Mouse (Mus musculus): ENCODE measurements around the gene Trmt61a. TPM values are rescaled to one million over a fixed set of nuclear protein-coding genes. Genes with fewer than 3 reads are reported as not detected.

The Trmt61a gene
- polyA plus RNA-seq, 1 experiment from 2014 or later, result 5.5 TPM

DNA sequence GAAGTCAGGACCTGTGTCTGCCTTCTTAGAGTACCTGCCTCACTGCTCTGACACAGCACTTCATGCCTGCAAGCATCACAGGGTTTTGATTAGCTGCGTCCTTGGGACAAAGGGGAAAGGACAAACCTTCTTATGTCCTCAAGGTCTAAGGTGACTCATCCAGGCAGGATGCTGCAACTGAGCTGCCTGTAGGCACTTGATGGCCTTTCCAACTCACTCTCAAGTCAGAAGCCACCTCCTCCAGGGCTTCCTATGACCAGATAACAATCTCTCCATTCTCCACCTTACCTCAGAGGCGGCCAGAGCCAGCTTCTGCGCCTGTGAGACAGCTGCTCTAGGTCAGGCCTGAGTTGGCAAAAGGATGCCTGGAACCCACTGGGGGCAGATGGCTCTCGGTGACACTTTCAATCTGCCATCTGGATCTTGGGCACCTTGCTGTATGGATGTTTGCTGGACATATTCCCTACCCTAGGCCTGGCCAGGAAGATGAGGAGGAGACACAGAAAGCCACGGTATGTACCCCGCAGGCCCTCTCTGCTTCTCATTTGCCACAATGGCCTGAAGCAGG lies 20.5 kb downstream of the Trmt61a start:
- WGBS, result 74% methylated on average over 6 of the region's 6 CpGs

GRCm38 (mm10) chr12:111699542-111699941 lies 21.6 kb downstream of the Trmt61a start:
- Histone ChIP-seq H3K27ac (replicated peaks in 1 of 2; ENCODE audit: control insufficient read depth in 1 of 2, insufficient read depth in 1 of 2, low read depth in 2 of 2, low read length in 2 of 2) (no peak overlapping the region), H3K9me3 (ENCODE audit: control insufficient read depth, low read length) (no peaks in the 10 kb centered on the region), H3K36me3 (ENCODE audit: control insufficient read depth, insufficient read depth, low read length) (no peaks in the 10 kb centered on the region), H3K9ac (ENCODE audit: low read length) (no peak overlapping the region), H3K27me3 (ENCODE audit: control insufficient read depth, insufficient read depth, low read length) (no peaks in the 10 kb centered on the region), H3K4me1 (ENCODE audit: control insufficient read depth in 2 of 2, insufficient read depth in 2 of 2, low read length in 2 of 2) (peaks cover 9 to 10% of the 10 kb centered on the region in 2 experiments; a peak in 3 of 4 replicates), H3K4me3 (ENCODE audit: control insufficient read depth in 1 of 2, insufficient read depth in 1 of 2, low read depth in 1 of 2, low read length in 2 of 2) (no peak overlapping the region), H3K4me2 (ENCODE audit: low read length) (no peak overlapping the region)
- 81% methylated on average over 4 of the region's 4 CpGs for WGBS
- no peak for ATAC-seq (ENCODE audit: insufficient number of reproducible peaks, insufficient read depth, low FRiP score, low read depth)

More for the DNA sequence above, 20.5 kb downstream of the Trmt61a start:
- H3K9me3 ChIP-seq (ENCODE audit: control insufficient read depth, low read length), result no peaks in the 10 kb centered on the region
- no peak overlapping the region for H3K27ac ChIP-seq (replicated peaks in 1 of 2; ENCODE audit: control insufficient read depth in 1 of 2, insufficient read depth in 1 of 2, low read depth in 2 of 2, low read length in 2 of 2)
- no peak overlapping the region for H3K4me2 ChIP-seq (ENCODE audit: low read length)
- H3K27me3 ChIP-seq (ENCODE audit: control insufficient read depth, insufficient read depth, low read length), result no peaks in the 10 kb centered on the region
- no peak overlapping the region for H3K9ac ChIP-seq (ENCODE audit: low read length)
- H3K4me1 ChIP-seq (ENCODE audit: control insufficient read depth in 2 of 2, insufficient read depth in 2 of 2, low read length in 2 of 2), result peaks cover 17 to 18% of the 10 kb centered on the region in 2 experiments
- H3K4me3 ChIP-seq (ENCODE audit: control insufficient read depth in 1 of 2, insufficient read depth in 1 of 2, low read depth in 1 of 2, low read length in 2 of 2), result no peak overlapping the region
- no peaks in the 10 kb centered on the region for H3K36me3 ChIP-seq (ENCODE audit: control insufficient read depth, insufficient read depth, low read length)
- ATAC-seq (ENCODE audit: insufficient number of reproducible peaks, insufficient read depth, low FRiP score, low read depth), result no peak

DNA sequence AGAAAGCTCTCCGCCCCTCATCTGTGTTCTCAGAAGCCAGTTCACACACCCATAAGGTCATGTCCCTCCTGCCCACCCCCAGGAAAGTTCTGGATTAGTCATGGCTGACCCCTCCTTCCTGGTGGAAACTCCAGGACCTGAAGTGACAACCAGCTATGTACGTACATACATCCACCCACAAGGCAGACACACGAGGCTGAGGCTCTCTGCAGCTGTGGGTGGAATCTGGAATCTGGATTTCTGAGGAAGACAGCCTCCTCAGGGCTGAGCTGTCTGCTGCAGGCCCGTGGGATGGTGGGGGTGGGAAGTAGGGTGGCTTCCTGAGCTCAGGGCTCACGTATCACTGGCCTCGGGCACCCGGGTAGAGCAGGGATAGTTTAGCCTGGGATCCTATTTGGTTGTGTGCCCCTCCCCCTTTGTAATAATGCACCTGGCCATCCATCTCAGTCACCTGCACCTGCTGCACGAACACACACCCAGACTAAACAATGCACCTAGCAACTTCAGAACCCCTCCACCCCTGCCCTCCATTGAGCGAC lies 23.1 kb downstream of the Trmt61a start:
- Histone ChIP-seq H3K36me3 (ENCODE audit: control insufficient read depth, insufficient read depth, low read length) (no peaks in the 10 kb centered on the region), H3K4me1 (ENCODE audit: control insufficient read depth in 2 of 2, insufficient read depth in 2 of 2, low read length in 2 of 2) (peaks cover 13 to 18% of the 10 kb centered on the region in 2 experiments), H3K9ac (ENCODE audit: low read length) (no peak overlapping the region), H3K27ac (replicated peaks in 1 of 2; ENCODE audit: control insufficient read depth in 1 of 2, insufficient read depth in 1 of 2, low read depth in 2 of 2, low read length in 2 of 2) (no peak overlapping the region), H3K27me3 (ENCODE audit: control insufficient read depth, insufficient read depth, low read length) (no peaks in the 10 kb centered on the region), H3K4me2 (ENCODE audit: low read length) (no peak overlapping the region), H3K9me3 (ENCODE audit: control insufficient read depth, low read length) (no peaks in the 10 kb centered on the region), H3K4me3 (ENCODE audit: control insufficient read depth in 1 of 2, insufficient read depth in 1 of 2, low read depth in 1 of 2, low read length in 2 of 2) (no peak overlapping the region)
- WGBS, result 58% methylated on average over 9 of the region's 9 CpGs
- ATAC-seq (ENCODE audit: insufficient number of reproducible peaks, insufficient read depth, low FRiP score, low read depth), result no peak

DNA sequence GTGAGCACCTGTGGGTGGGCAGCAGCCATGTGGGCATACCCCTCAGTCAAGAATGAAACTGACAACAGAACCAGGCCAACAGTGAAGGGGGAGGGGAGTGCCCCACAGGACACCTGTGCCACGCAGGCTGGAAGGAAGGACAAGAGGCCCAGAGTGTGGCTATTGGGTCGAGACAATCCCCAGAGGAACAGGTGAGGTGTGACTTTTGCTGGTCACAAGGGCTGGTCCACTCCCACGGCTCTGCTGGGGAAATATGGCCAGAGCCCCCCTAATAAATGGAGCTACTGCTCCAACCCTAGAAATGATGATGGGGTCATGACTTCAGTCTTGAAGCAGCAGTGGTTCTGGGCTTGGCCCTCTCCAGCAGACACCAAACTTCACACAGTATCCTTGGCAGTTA lies 25.4 kb downstream of the Trmt61a start:
- H3K36me3 ChIP-seq (ENCODE audit: control insufficient read depth, insufficient read depth, low read length), result peaks cover 9% of the 10 kb centered on the region; the same call in 1 of the 2 replicates
- no peak overlapping the region for H3K4me2 ChIP-seq (ENCODE audit: low read length)
- H3K27ac ChIP-seq (replicated peaks in 1 of 2; ENCODE audit: control insufficient read depth in 1 of 2, insufficient read depth in 1 of 2, low read depth in 2 of 2, low read length in 2 of 2), result no peak overlapping the region
- WGBS, result 70% methylated on average over 3 of the region's 3 CpGs
- H3K9ac ChIP-seq (ENCODE audit: low read length), result no peak overlapping the region
- ATAC-seq (ENCODE audit: insufficient number of reproducible peaks, insufficient read depth, low FRiP score, low read depth), result no peak
- H3K4me1 ChIP-seq (ENCODE audit: control insufficient read depth in 2 of 2, insufficient read depth in 2 of 2, low read length in 2 of 2), result peaks cover 18 to 28% of the 10 kb centered on the region in 2 experiments
- H3K9me3 ChIP-seq (ENCODE audit: control insufficient read depth, low read length), result no peaks in the 10 kb centered on the region
- H3K4me3 ChIP-seq (ENCODE audit: control insufficient read depth in 1 of 2, insufficient read depth in 1 of 2, low read depth in 1 of 2, low read length in 2 of 2), result no peak overlapping the region
- no peaks in the 10 kb centered on the region for H3K27me3 ChIP-seq (ENCODE audit: control insufficient read depth, insufficient read depth, low read length)

- no peaks in the 10 kb centered on the region for H3K9me3 ChIP-seq (ENCODE audit: control insufficient read depth, low read length)
- ATAC-seq (ENCODE audit: insufficient number of reproducible peaks, insufficient read depth, low FRiP score, low read depth), result peak; percentile 61
- peak overlapping the region; percentile 60 to 68 for H3K27ac ChIP-seq (replicated peaks in 1 of 2; ENCODE audit: control insufficient read depth in 1 of 2, insufficient read depth in 1 of 2, low read depth in 2 of 2, low read length in 2 of 2)
- H3K4me3 ChIP-seq (ENCODE audit: control insufficient read depth in 1 of 2, insufficient read depth in 1 of 2, low read depth in 1 of 2, low read length in 2 of 2), result no peak overlapping the region
- peaks cover 18 to 29% of the 10 kb centered on the region in 2 experiments for H3K4me1 ChIP-seq (ENCODE audit: control insufficient read depth in 2 of 2, insufficient read depth in 2 of 2, low read length in 2 of 2)
- peaks cover 20% of the 10 kb centered on the region for H3K36me3 ChIP-seq (ENCODE audit: control insufficient read depth, insufficient read depth, low read length)
- H3K9ac ChIP-seq (ENCODE audit: low read length), result peak overlapping the region; percentile 18; the same call in 1 of the 2 replicates
- peak overlapping the region; percentile 13; the same call in 1 of the 2 replicates for H3K4me2 ChIP-seq (ENCODE audit: low read length)
- H3K27me3 ChIP-seq (ENCODE audit: control insufficient read depth, insufficient read depth, low read length), result no peaks in the 10 kb centered on the region
- 33% methylated on average over 9 of the region's 9 CpGs for WGBS
Measured at GRCm38 (mm10) chr12:111704609-111705008, 26.7 kb downstream of the Trmt61a start.

DNA sequence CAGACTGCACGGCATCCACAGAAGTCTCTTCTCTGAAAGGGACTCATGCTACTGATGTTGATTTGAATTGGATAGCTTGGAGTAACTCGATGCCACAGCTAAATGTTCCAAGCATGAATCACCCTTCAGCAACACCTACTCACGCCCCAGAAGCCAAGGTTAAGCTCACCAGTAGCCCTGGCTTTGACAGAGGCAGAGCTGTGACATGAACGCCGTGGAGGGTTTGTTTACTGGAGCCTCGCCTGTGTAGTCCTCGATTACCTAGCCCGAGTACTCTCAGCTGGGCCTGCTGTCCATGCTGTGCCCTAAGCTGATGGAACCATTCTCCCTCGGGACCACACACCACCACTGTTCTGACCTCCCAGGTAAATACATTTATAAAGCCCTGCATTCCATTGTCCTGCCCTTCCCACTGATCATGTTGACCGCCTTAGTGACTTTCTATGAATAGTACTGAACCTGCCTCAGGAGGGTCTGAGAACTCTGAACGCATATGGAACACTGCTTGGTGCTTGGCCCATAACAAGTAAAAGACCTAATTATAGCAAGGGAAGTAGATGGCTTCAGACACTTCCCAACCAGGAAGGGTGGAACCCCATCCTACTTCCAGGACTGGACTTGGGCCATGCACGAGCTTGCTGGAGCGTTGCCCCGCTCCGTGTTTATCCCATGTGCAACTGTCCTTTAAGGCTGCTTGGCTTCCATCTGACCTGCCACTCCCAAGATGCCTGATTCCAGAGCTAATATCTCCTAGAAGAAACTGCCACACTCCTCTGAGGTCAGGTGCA lies 27.5 kb downstream of the Trmt61a start:
- peak; percentile 60; the same call in 1 of the 2 replicates for ATAC-seq (ENCODE audit: insufficient number of reproducible peaks, insufficient read depth, low FRiP score, low read depth)

DNA sequence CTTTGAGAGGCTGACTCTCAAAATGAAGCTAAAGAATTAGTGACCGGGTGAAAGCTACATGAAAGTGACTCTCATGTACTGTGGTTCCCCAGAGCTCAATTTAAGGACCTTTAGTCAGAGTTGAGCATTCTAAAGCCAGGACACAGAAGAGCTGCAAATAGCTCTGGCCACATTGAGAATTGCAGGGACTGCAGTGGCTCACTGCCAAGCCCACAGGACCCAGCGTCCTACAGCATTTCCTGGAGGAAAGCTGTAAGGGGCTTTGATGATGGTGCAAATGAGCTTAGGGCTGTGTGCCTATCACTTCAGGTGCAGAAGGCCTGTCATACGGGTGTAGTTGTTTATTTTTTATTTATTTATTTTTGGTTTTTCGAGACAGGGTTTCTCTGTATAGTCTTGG lies 30.3 kb downstream of the Trmt61a start:
- no peaks in the 10 kb centered on the region for H3K27me3 ChIP-seq (ENCODE audit: control insufficient read depth, insufficient read depth, low read length)
- H3K4me2 ChIP-seq (ENCODE audit: low read length), result no peak overlapping the region
- peak overlapping the region in 1 of 2 experiments; percentile 59; a peak in 1 of 4 replicates for H3K27ac ChIP-seq (replicated peaks in 1 of 2; ENCODE audit: control insufficient read depth in 1 of 2, insufficient read depth in 1 of 2, low read depth in 2 of 2, low read length in 2 of 2)
- 57% methylated on average over 4 of the region's 4 CpGs for WGBS
- peaks cover 38% of the 10 kb centered on the region for H3K36me3 ChIP-seq (ENCODE audit: control insufficient read depth, insufficient read depth, low read length)
- peaks cover 24 to 48% of the 10 kb centered on the region in 2 experiments for H3K4me1 ChIP-seq (ENCODE audit: control insufficient read depth in 2 of 2, insufficient read depth in 2 of 2, low read length in 2 of 2)
- no peak overlapping the region for H3K4me3 ChIP-seq (ENCODE audit: control insufficient read depth in 1 of 2, insufficient read depth in 1 of 2, low read depth in 1 of 2, low read length in 2 of 2)
- H3K9me3 ChIP-seq (ENCODE audit: control insufficient read depth, low read length), result no peaks in the 10 kb centered on the region
- ATAC-seq (ENCODE audit: insufficient number of reproducible peaks, insufficient read depth, low FRiP score, low read depth), result no peak
- H3K9ac ChIP-seq (ENCODE audit: low read length), result peak overlapping the region; percentile 11; the same call in 1 of the 2 replicates

More for the DNA sequence above, 27.5 kb downstream of the Trmt61a start:
- Histone ChIP-seq H3K36me3 (ENCODE audit: control insufficient read depth, insufficient read depth, low read length) (peaks cover 28% of the 10 kb centered on the region), H3K9me3 (ENCODE audit: control insufficient read depth, low read length) (no peaks in the 10 kb centered on the region), H3K4me2 (ENCODE audit: low read length) (peak overlapping the region; percentile 2; the same call in 1 of the 2 replicates), H3K27ac (replicated peaks in 1 of 2; ENCODE audit: control insufficient read depth in 1 of 2, insufficient read depth in 1 of 2, low read depth in 2 of 2, low read length in 2 of 2) (peak overlapping the region; percentile 60 to 68), H3K4me3 (ENCODE audit: control insufficient read depth in 1 of 2, insufficient read depth in 1 of 2, low read depth in 1 of 2, low read length in 2 of 2) (no peak overlapping the region), H3K27me3 (ENCODE audit: control insufficient read depth, insufficient read depth, low read length) (no peaks in the 10 kb centered on the region), H3K4me1 (ENCODE audit: control insufficient read depth in 2 of 2, insufficient read depth in 2 of 2, low read length in 2 of 2) (peaks cover 18 to 35% of the 10 kb centered on the region in 2 experiments), H3K9ac (ENCODE audit: low read length) (0 out of 2 replicates have a peak overlapping the region, but pooled peaks have one; percentile 18)
- WGBS, result 36% methylated on average over 15 of the region's 15 CpGs
